Mouse (Mus musculus) heart, embryonic 14.5 days (tissue): ENCODE results near the gene Kansl2. TPM values are rescaled to one million over a fixed set of nuclear protein-coding genes. Genes with fewer than 3 reads are reported as not detected.

Experiments used
- ATAC-seq: fragments of 200-750 bp; cut with Nextera tagmentation; 2 replicates; pipeline ENCODE4 v1.8.0; 2017; ENCODE audit warnings: low read depth, moderate TSS enrichment; ENCODE audit not compliant: insufficient number of reproducible peaks, insufficient read depth, low FRiP score
- H3K27ac ChIP-seq, 2 experiments: fragments of 200-500 bp in 1 of 2; fragments of 300-500 bp in 1 of 2; sonication (generic) in 1 of 2; replicated peaks in 1 of 2; 2 replicates each; pipeline ENCODE4 v1.5.1; 2012 to 2014; ENCODE audit warnings: low read depth in 2 of 2, low read length in 2 of 2, control low read depth in 1 of 2, mild to moderate bottlenecking in 1 of 2, mixed read lengths in 1 of 2; ENCODE audit not compliant: control insufficient read depth in 1 of 2, insufficient read depth in 1 of 2
- H3K27me3 ChIP-seq: fragments of 300-500 bp; sonication (generic); 2 replicates; pipeline ENCODE4 v1.6.1; 2014; ENCODE audit warnings: mild to moderate bottlenecking, low read length, control low read depth; ENCODE audit not compliant: control insufficient read depth, insufficient read depth
- H3K36me3 ChIP-seq: fragments of 300-500 bp; sonication (generic); 2 replicates; pipeline ENCODE4 v1.6.1; 2014; ENCODE audit warnings: mild to moderate bottlenecking, control low read depth, low read length, mixed read lengths; ENCODE audit not compliant: control insufficient read depth, insufficient read depth
- H3K4me1 ChIP-seq, 2 experiments: fragments of 200-500 bp in 1 of 2; fragments of 300-500 bp in 1 of 2; sonication (generic) in 1 of 2; 2 replicates each; pipeline ENCODE4 v1.6.1; 2012 to 2014; ENCODE audit warnings: low read length in 2 of 2, control low read depth in 1 of 2, mixed read lengths in 1 of 2; ENCODE audit not compliant: control insufficient read depth in 2 of 2, insufficient read depth in 2 of 2
- H3K4me2 ChIP-seq: fragments of 300-500 bp; sonication (generic); 2 replicates; pipeline ENCODE4 v1.6.1; 2014; ENCODE audit warnings: mild to moderate bottlenecking, low read length
- H3K4me3 ChIP-seq, 2 experiments: fragments of 200-500 bp in 1 of 2; fragments of 300-500 bp in 1 of 2; sonication (generic) in 1 of 2; 2 replicates each; pipeline ENCODE4 v1.5.1; 2012 to 2014; ENCODE audit warnings: low read length in 2 of 2, mild to moderate bottlenecking in 2 of 2, control low read depth in 1 of 2, low read depth in 1 of 2, moderate library complexity in 1 of 2; ENCODE audit not compliant: control insufficient read depth in 1 of 2, insufficient read depth in 1 of 2
- H3K9ac ChIP-seq: fragments of 300-500 bp; sonication (generic); 2 replicates; pipeline ENCODE4 v1.6.1; 2014; ENCODE audit warnings: mild to moderate bottlenecking, low read length
- H3K9me3 ChIP-seq: fragments of 300-500 bp; sonication (generic); 2 replicates; pipeline ENCODE4 v1.6.1; 2016; ENCODE audit warnings: low read length, control low read depth; ENCODE audit not compliant: control insufficient read depth
- WGBS: fragments of 180-500 bp; shearing (Covaris S2); extraction: QIAGEN DNeasy Blood & Tissue Kit; methylation state at CpG from one replicate; pipeline ENCODE4 v1.1.7; 2014; 5-methylcytosine and 5-hydroxymethylcytosine counted together
- polyA plus RNA-seq: library from polyadenylated mRNA; unstranded; fragments of >200 nt; fragmentation: Nextera tagmentation; extraction: Ambion mirVana; gene quantifications from 2 replicates; pipeline ENCODE4 v1.2.1, GENCODE M21; 2014

Gene Kansl2
- polyA plus RNA-seq, 1 experiment from 2014 or later, result 74.1 TPM

GRCm38 (mm10) chr15:98486433-98487021 lies 47.5 kb downstream of the Kansl2 start:
- Histone ChIP-seq H3K4me1 (peaks cover 0 to 2% of the 10 kb centered on the region in 2 experiments; a peak in 1 of 4 replicates), H3K4me2 (no peak overlapping the region), H3K9ac (no peak overlapping the region), H3K27me3 (no peaks in the 10 kb centered on the region), H3K36me3 (no peaks in the 10 kb centered on the region), H3K27ac (no peak overlapping the region), H3K9me3 (no peaks in the 10 kb centered on the region), H3K4me3 (no peak overlapping the region)
- no peak for ATAC-seq
- WGBS, result 92% methylated on average over 8 of the region's 8 CpGs

GRCm38 (mm10) chr15:98483907-98484886 lies 49.9 kb downstream of the Kansl2 start:
- no peaks in the 10 kb centered on the region for H3K27me3 ChIP-seq
- no peaks in the 10 kb centered on the region for H3K9me3 ChIP-seq
- no peaks in the 10 kb centered on the region for H3K36me3 ChIP-seq
- WGBS, result 71% methylated on average over 18 of the region's 18 CpGs
- H3K4me3 ChIP-seq, result no peak overlapping the region
- H3K4me1 ChIP-seq, result peaks cover 0 to 2% of the 10 kb centered on the region in 2 experiments; a peak in 1 of 4 replicates
- no peak overlapping the region for H3K27ac ChIP-seq
- no peak overlapping the region for H3K4me2 ChIP-seq
- ATAC-seq, result no peak
- H3K9ac ChIP-seq, result no peak overlapping the region

- H3K4me1 ChIP-seq, result peaks cover 0 to 2% of the 10 kb centered on the region in 2 experiments; a peak in 1 of 4 replicates
- ATAC-seq, result no peak
- H3K4me2 ChIP-seq, result no peak within 1 kb of the TSS
- H3K4me3 ChIP-seq, result no peak within 1 kb of the TSS
- no peaks in the 10 kb centered on the region for H3K27me3 ChIP-seq
- WGBS, result 57% methylated on average over 3 of the region's 3 CpGs
- H3K36me3 ChIP-seq, result no peaks in the 10 kb centered on the region
- no peak within 1 kb of the TSS for H3K9ac ChIP-seq
- H3K27ac ChIP-seq, result no peak within 1 kb of the TSS; a peak in 1 of 4 replicates
- H3K9me3 ChIP-seq, result no peaks in the 10 kb centered on the region
Measured at GRCm38 (mm10) chr15:98482701-98483100, 51.4 kb downstream of the Kansl2 start, which contains the start of gene Lalba. TSS of gene Lalba (minus strand) at chr15:98482721.

GRCm38 (mm10) chr15:98479568-98480102 lies 54.4 kb downstream of the Kansl2 start:
- H3K36me3 ChIP-seq, result no peaks in the 10 kb centered on the region
- no peaks in the 10 kb centered on the region for H3K27me3 ChIP-seq
- H3K27ac ChIP-seq, result no peak overlapping the region
- peaks cover 0 to 2% of the 10 kb centered on the region in 2 experiments; a peak in 1 of 4 replicates for H3K4me1 ChIP-seq
- no peak overlapping the region for H3K9ac ChIP-seq
- no peak for ATAC-seq
- no peaks in the 10 kb centered on the region for H3K9me3 ChIP-seq
- 67% methylated on average over 7 of the region's 7 CpGs for WGBS
- no peak overlapping the region for H3K4me3 ChIP-seq
- H3K4me2 ChIP-seq, result no peak overlapping the region

- WGBS, result 76% methylated on average over 5 of the region's 5 CpGs
- no peaks in the 10 kb centered on the region for H3K4me1 ChIP-seq
- no peak overlapping the region for H3K27ac ChIP-seq
- no peak overlapping the region for H3K4me3 ChIP-seq
- H3K9ac ChIP-seq, result no peak overlapping the region
- H3K9me3 ChIP-seq, result no peaks in the 10 kb centered on the region
- ATAC-seq, result no peak
- no peaks in the 10 kb centered on the region for H3K27me3 ChIP-seq
- no peak overlapping the region for H3K4me2 ChIP-seq
- no peaks in the 10 kb centered on the region for H3K36me3 ChIP-seq
Measured at GRCm38 (mm10) chr15:98476281-98476680, 57.8 kb downstream of the Kansl2 start.

- Histone ChIP-seq H3K27me3 (no peaks in the 10 kb centered on the region), H3K9me3 (no peaks in the 10 kb centered on the region), H3K4me3 (no peak overlapping the region), H3K4me2 (no peak overlapping the region), H3K36me3 (no peaks in the 10 kb centered on the region), H3K27ac (no peak overlapping the region), H3K9ac (no peak overlapping the region), H3K4me1 (no peaks in the 10 kb centered on the region)
- no peak for ATAC-seq
- 47% methylated on average over 10 of the region's 10 CpGs for WGBS
Measured at GRCm38 (mm10) chr15:98475382-98475781, 58.7 kb downstream of the Kansl2 start.

- H3K27ac ChIP-seq, result no peak overlapping the region
- 69% methylated on average over 10 of the region's 10 CpGs for WGBS
- H3K4me3 ChIP-seq, result no peak overlapping the region
- no peak for ATAC-seq
- H3K4me1 ChIP-seq, result no peaks in the 10 kb centered on the region
- no peak overlapping the region for H3K4me2 ChIP-seq
- H3K27me3 ChIP-seq, result no peaks in the 10 kb centered on the region
- no peaks in the 10 kb centered on the region for H3K36me3 ChIP-seq
- H3K9ac ChIP-seq, result no peak overlapping the region
- no peaks in the 10 kb centered on the region for H3K9me3 ChIP-seq
Measured at GRCm38 (mm10) chr15:98474958-98475357, 59.1 kb downstream of the Kansl2 start.
